ENCODE assay signal across 32 mouse cellular contexts in genomic region chr13:107193426-107193825, GRCm38 (mm10).
"Had no signal": no experiment of that assay in that cellular context is flagged by ENCODE, and none has a peak within 500 bp of the region (broad histone marks: within the 10 kb centered on the region; RNA-seq: fewer than 3 reads in every experiment).

No protein-coding gene starts in this region.

- H3K36me3 ChIP-seq: limb, embryonic 10.5 days; limb, embryonic 12.5 days; limb, embryonic 13.5 days; limb, embryonic 15.5 days; liver, embryonic 12.5 days; liver, embryonic 13.5 days; liver, embryonic 15.5 days; lung, embryonic 15.5 days; midbrain, embryonic 10.5 days; midbrain, embryonic 12.5 days; midbrain, embryonic 13.5 days; midbrain, embryonic 15.5 days; neural tube, embryonic 12.5 days had no signal

- H3K27ac ChIP-seq: limb, embryonic 10.5 days; limb, embryonic 12.5 days; limb, embryonic 13.5 days; limb, embryonic 15.5 days; liver, embryonic 12.5 days; liver, embryonic 13.5 days; liver, embryonic 14.5 days; liver, embryonic 15.5 days; lung, embryonic 15.5 days; macrophage; midbrain, embryonic 10.5 days; midbrain, embryonic 12.5 days; midbrain, embryonic 13.5 days; midbrain, embryonic 15.5 days; neural tube, embryonic 12.5 days had no signal

- H3K9ac ChIP-seq: limb, embryonic 12.5 days; limb, embryonic 13.5 days; limb, embryonic 15.5 days; liver, embryonic 12.5 days; liver, embryonic 13.5 days; liver, embryonic 14.5 days; liver, embryonic 15.5 days; liver, postnatal 0 days; lung, embryonic 14.5 days; lung, embryonic 15.5 days; midbrain, embryonic 12.5 days; midbrain, embryonic 13.5 days; midbrain, embryonic 15.5 days; neural tube, embryonic 12.5 days had no signal

- H3K27me3 ChIP-seq: limb, embryonic 12.5 days; limb, embryonic 13.5 days; limb, embryonic 15.5 days; liver, embryonic 12.5 days; liver, embryonic 13.5 days; liver, embryonic 15.5 days; lung, embryonic 15.5 days; midbrain, embryonic 12.5 days; midbrain, embryonic 13.5 days; midbrain, embryonic 15.5 days; neural tube, embryonic 12.5 days had no signal

- H3K4me1 ChIP-seq: limb, embryonic 10.5 days; limb, embryonic 12.5 days; limb, embryonic 13.5 days; limb, embryonic 15.5 days; liver, embryonic 12.5 days; liver, embryonic 13.5 days; liver, embryonic 15.5 days; lung, embryonic 15.5 days; megakaryocyte, embryonic 14.5 days; midbrain, embryonic 10.5 days; midbrain, embryonic 12.5 days; midbrain, embryonic 13.5 days; midbrain, embryonic 15.5 days; neural tube, embryonic 12.5 days had no signal

- H3K4me2 ChIP-seq: limb, embryonic 12.5 days; limb, embryonic 13.5 days; limb, embryonic 15.5 days; liver, embryonic 11.5 days; liver, embryonic 12.5 days; liver, embryonic 13.5 days; liver, embryonic 15.5 days; lung, embryonic 14.5 days; lung, embryonic 15.5 days; midbrain, embryonic 11.5 days; midbrain, embryonic 12.5 days; midbrain, embryonic 13.5 days; midbrain, embryonic 15.5 days; neural tube, embryonic 12.5 days had no signal

- H3K4me3 ChIP-seq: limb, embryonic 10.5 days; limb, embryonic 12.5 days; limb, embryonic 13.5 days; limb, embryonic 15.5 days; liver, embryonic 12.5 days; liver, embryonic 13.5 days; liver, embryonic 15.5 days; lung, embryonic 15.5 days; megakaryocyte, embryonic 14.5 days; midbrain, embryonic 10.5 days; midbrain, embryonic 12.5 days; midbrain, embryonic 13.5 days; midbrain, embryonic 15.5 days; myocyte; neural tube, embryonic 12.5 days had no signal

- DNase-seq: left cerebral cortex, postnatal 4 days; liver; liver, embryonic 13.5 days; liver, postnatal 0 days; lung, adult 18-20 months; lung, adult 2 months; lung, embryonic 14.5 days; lung, postnatal 10 days; lung, postnatal 14 days; lung, postnatal 36 days; lung, postnatal 4 days; midbrain, embryonic 14.5 days had no signal

- H3K9me3 ChIP-seq: limb, embryonic 10.5 days; limb, embryonic 15.5 days; liver, embryonic 12.5 days; liver, embryonic 13.5 days; liver, embryonic 15.5 days; lung, embryonic 15.5 days; midbrain, embryonic 10.5 days; midbrain, embryonic 12.5 days; midbrain, embryonic 13.5 days; midbrain, embryonic 15.5 days; neural tube, embryonic 12.5 days had no signal

- ATAC-seq: liver, embryonic 12.5 days; liver, postnatal 0 days; lung, postnatal 0 days; midbrain, embryonic 13.5 days; midbrain, embryonic 15.5 days; midbrain, embryonic 16.5 days had no signal
